Mouse (Mus musculus) neutrophil, adult 5-6 weeks (primary cell): ENCODE measurements around the gene Cbx4. TPM values are rescaled to one million over a fixed set of nuclear protein-coding genes. Genes with fewer than 3 reads are reported as not detected.
A peak's percentile ranks its signal among the peaks of the same experiment; 100 is the strongest.

ENCODE experiments used
- ATAC-seq: fragments of 151-379, 151-347 bp; 2 replicates; pipeline ENCODE4 v1.8.0; 2017; ENCODE audit warnings: mild to moderate bottlenecking, moderate TSS enrichment; ENCODE audit not compliant: insufficient number of reproducible peaks, poor library complexity, low FRiP score, severe bottlenecking; ENCODE audit errors: extremely low read depth
- total RNA-seq: library from RNA; stranded (forward); fragments of 200-1000 nt; gene quantifications from 2 replicates; pipeline ENCODE4 v1.2.3, GENCODE M21; 2017

Gene Cbx4
- total RNA-seq, 1 experiment from 2014 or later, result 31.0 TPM

GRCm38 (mm10) chr11:119072986-119073385 is 13.0 kb downstream of the Cbx4 start:
- ATAC-seq, result no peak

- ATAC-seq, result no peak
Observed at GRCm38 (mm10) chr11:119072239-119072638, 13.8 kb downstream of the Cbx4 start.

GRCm38 (mm10) chr11:119066841-119067240 is 19.2 kb downstream of the Cbx4 start:
- no peak for ATAC-seq

GRCm38 (mm10) chr11:119059256-119059655 is 26.8 kb downstream of the Cbx4 start:
- ATAC-seq, result no peak

GRCm38 (mm10) chr11:119058041-119058995 is 27.7 kb downstream of the Cbx4 start:
- ATAC-seq, result no peak

- ATAC-seq, result no peak
Observed at GRCm38 (mm10) chr11:119057291-119057690, 28.7 kb downstream of the Cbx4 start.

- no peak for ATAC-seq
Observed at GRCm38 (mm10) chr11:119056301-119057211, 29.5 kb downstream of the Cbx4 start.

GRCm38 (mm10) chr11:119055571-119056131 is 30.4 kb downstream of the Cbx4 start:
- no peak for ATAC-seq

- peak; percentile 25; the same call in 1 of the 2 replicates for ATAC-seq
Observed at GRCm38 (mm10) chr11:119054351-119055345, 31.4 kb downstream of the Cbx4 start.

GRCm38 (mm10) chr11:119053738-119054350 is 32.2 kb downstream of the Cbx4 start:
- no peak for ATAC-seq

- peak; percentile 77 for ATAC-seq
Observed at GRCm38 (mm10) chr11:119053257-119053670, 32.8 kb downstream of the Cbx4 start.

GRCm38 (mm10) chr11:119052661-119053256 is 33.3 kb downstream of the Cbx4 start:
- no peak for ATAC-seq

GRCm38 (mm10) chr11:119051927-119052660 is 33.9 kb downstream of the Cbx4 start:
- peak; percentile 24; the same call in 1 of the 2 replicates for ATAC-seq

GRCm38 (mm10) chr11:119051426-119051825 is 34.6 kb downstream of the Cbx4 start:
- no peak for ATAC-seq

- no peak for ATAC-seq
Observed at GRCm38 (mm10) chr11:119050361-119050760, 35.7 kb downstream of the Cbx4 start.

GRCm38 (mm10) chr11:119048133-119048510 is 37.9 kb downstream of the Cbx4 start:
- no peak for ATAC-seq
